Mouse (Mus musculus) liver, embryonic 14.5 days (tissue): ENCODE results near the gene Tmco1. TPM values are rescaled to one million over a fixed set of nuclear protein-coding genes. Genes with fewer than 3 reads are reported as not detected.
"Not testable (repeated sequence)": the region's sequence is repeated elsewhere in the genome, so short reads cannot be mapped to it uniquely, and the experiment has no call there.

ENCODE experiments used
- ATAC-seq: fragments of 200-750 bp; cut with Nextera tagmentation; 2 replicates; pipeline ENCODE4 v1.8.0; 2017; ENCODE audit warnings: moderate number of reproducible peaks, mild to moderate bottlenecking, moderate library complexity; ENCODE audit not compliant: insufficient read depth
- DNase-seq, 3 experiments: peaks; one replicate each; pipeline ENCODE4 v3.0.0-alpha.2; 2012 to 2013; ENCODE audit warnings: low read depth in 3 of 3, low spot score in 3 of 3
- H3K27ac ChIP-seq: fragments of 300-500 bp; sonication (generic); 2 replicates; pipeline ENCODE4 v1.5.1; 2014; ENCODE audit warnings: moderate library complexity, mild to moderate bottlenecking, control low read depth, inconsistent platforms
- H3K27me3 ChIP-seq: fragments of 300-500 bp; sonication (generic); 2 replicates; pipeline ENCODE4 v1.6.1; 2014; ENCODE audit warnings: mild to moderate bottlenecking, low read length, moderate library complexity; ENCODE audit not compliant: control insufficient read depth, insufficient read depth
- H3K36me3 ChIP-seq: fragments of 300-500 bp; sonication (generic); replicated peaks from 2 replicates; pipeline ENCODE4 v1.6.1; 2014; ENCODE audit warnings: low read depth; ENCODE audit not compliant: control insufficient read depth, insufficient read depth
- H3K4me1 ChIP-seq, 2 experiments: fragments of 200-500 bp in 1 of 2; fragments of 300-500 bp in 1 of 2; sonication (generic) in 1 of 2; replicated peaks; 2 replicates each; pipeline ENCODE4 v1.6.1; 2012 to 2014; ENCODE audit warnings: antibody characterized with exemption in 1 of 2, inconsistent platforms in 1 of 2, low read length in 1 of 2; ENCODE audit not compliant: control insufficient read depth in 2 of 2, insufficient read depth in 2 of 2
- H3K4me2 ChIP-seq: fragments of 300-500 bp; sonication (generic); 2 replicates; pipeline ENCODE4 v1.6.1; 2014; ENCODE audit warnings: low read depth, mild to moderate bottlenecking, control low read depth, moderate library complexity
- H3K4me3 ChIP-seq, 2 experiments: fragments of 200-500 bp in 1 of 2; fragments of 300-500 bp in 1 of 2; sonication (generic) in 1 of 2; 2 replicates each; pipeline ENCODE4 v1.5.1; 2012 to 2014; ENCODE audit warnings: low read depth in 2 of 2, low read length in 2 of 2, mild to moderate bottlenecking in 2 of 2, control low read depth in 1 of 2, inconsistent platforms in 1 of 2, moderate library complexity in 1 of 2; ENCODE audit not compliant: insufficient read depth in 1 of 2
- H3K9ac ChIP-seq: fragments of 300-500 bp; sonication (generic); replicated peaks from 2 replicates; pipeline ENCODE4 v1.6.1; 2014; ENCODE audit warnings: mild to moderate bottlenecking, control low read depth, moderate library complexity
- H3K9me3 ChIP-seq: fragments of 300-500 bp; sonication (generic); 2 replicates; pipeline ENCODE4 v1.6.1; 2016; ENCODE audit warnings: low read length, mixed read lengths; ENCODE audit not compliant: control insufficient read depth
- CTCF ChIP-seq: IDR thresholded peaks from 2 replicates; pipeline ENCODE4 v1.5.1; 2016; ENCODE audit warnings: antibody characterized with exemption, low read depth, control low read depth
- EP300 ChIP-seq: IDR thresholded peaks from 2 replicates; pipeline ENCODE4 v1.6.1; 2016; ENCODE audit warnings: antibody characterized with exemption, low read depth
- WGBS: fragments of 180-500 bp; shearing (Covaris S2); extraction: QIAGEN DNeasy Blood & Tissue Kit; methylation state at CpG from one replicate; pipeline ENCODE4 v1.1.7; 2014; ENCODE audit not compliant: insufficient replicate concordance; 5-methylcytosine and 5-hydroxymethylcytosine counted together
- polyA plus RNA-seq, 2 experiments: library from polyadenylated mRNA; depleted of rRNA in 1 of 2; stranded (reverse) in 1 of 2; unstranded in 1 of 2; fragments of >200 nt; fragmentation: Nextera tagmentation in 1 of 2; extraction: Ambion mirVana in 1 of 2; gene quantifications; 2 replicates each; pipeline versions ENCODE4 v1.2.1 to v1.2.3; 2012 to 2014

The Tmco1 gene
- polyA plus RNA-seq, 2 experiments = 43.4 to 64.1 TPM

DNA sequence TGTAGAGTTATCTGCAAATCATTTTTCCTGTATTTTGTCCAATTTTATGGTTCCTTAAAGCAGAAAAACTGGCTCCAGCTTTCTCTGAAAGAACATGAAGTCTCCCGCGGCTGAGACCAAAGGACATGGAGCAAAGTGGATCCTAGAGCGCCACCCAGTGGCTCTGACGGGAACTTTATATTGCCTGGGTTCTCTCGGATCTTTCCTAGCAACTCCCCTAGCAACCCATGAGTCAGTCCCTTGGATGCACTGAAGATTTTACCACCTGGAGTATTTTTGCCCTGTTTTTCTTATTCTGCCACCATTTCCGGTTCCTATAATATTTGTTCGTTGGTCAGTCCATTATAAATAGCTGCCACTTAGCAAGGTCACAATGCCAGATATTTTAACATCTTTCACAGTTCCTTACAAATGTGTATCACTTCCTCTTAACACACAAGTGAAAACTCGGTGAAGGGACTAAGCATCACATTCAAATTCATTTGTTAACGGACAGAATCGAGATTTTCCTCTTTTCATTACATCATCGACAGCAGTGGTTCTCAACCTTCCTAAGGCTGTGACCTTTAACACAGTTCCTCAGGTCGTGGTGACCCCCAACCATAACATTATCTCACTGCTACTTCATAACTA, 29.4 kb downstream of the Tmco1 start:
- Histone ChIP-seq H3K27me3 (no peaks in the 10 kb centered on the region), H3K9me3 (no peaks in the 10 kb centered on the region), H3K36me3 (peaks cover 2% of the 10 kb centered on the region; the same call in 1 of the 2 replicates), H3K4me1 (peaks cover 2 to 13% of the 10 kb centered on the region in 2 experiments; a peak in 3 of 4 replicates), H3K27ac (no peak overlapping the region), H3K4me2 (0 out of 2 replicates have a peak overlapping the region, but pooled peaks have one; percentile 11), H3K4me3 (no peak overlapping the region), H3K9ac (no peak overlapping the region)
- 15% methylated on average over 12 of the region's 12 CpGs for WGBS
- TF ChIP-seq EP300 (no peak), CTCF (peak; percentile 88)
- ATAC-seq (no peak), DNase-seq (peak; percentile 64 to 77 (median 71))

DNA sequence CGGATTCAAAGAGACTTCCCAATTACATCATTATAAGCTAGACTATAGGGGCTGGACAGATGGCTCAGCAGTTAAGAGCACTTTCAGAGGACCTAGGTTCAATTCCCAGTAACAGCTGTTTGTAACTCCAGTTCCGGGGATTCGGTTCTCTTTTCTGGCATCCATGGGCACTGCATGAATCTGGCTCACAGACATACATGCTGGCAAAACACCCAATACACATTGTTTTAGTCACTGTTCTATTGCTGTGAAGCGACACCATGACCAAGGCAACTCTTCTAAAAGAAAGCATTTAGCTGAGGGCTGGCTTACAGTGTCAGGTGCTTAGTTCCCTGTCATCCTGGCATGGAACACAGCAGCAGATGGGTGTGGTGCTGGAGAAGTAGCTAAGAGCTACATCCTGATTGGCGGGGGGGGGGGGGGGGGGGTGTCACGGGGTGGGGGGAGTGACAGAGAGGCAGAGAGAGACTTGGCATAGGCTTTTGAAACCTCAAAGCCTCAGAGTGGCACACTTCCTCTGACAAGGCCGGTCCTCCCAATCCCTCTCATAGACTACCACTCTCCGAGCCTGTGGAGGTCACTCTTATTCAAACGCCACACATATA, 31.1 kb downstream of the Tmco1 start:
- no peak for ATAC-seq
- DNase-seq = no peak
- 65% methylated on average over 8 of the region's 9 CpGs for WGBS
- Histone ChIP-seq H3K4me2 (peak overlapping the region; percentile 95; the same call in 1 of the 2 replicates), H3K36me3 (no peaks in the 10 kb centered on the region), H3K9me3 (no peaks in the 10 kb centered on the region), H3K27me3 (no peaks in the 10 kb centered on the region), H3K27ac (no peak overlapping the region), H3K4me3 (no peak overlapping the region), H3K4me1 (peaks cover 2 to 13% of the 10 kb centered on the region in 2 experiments; a peak in 3 of 4 replicates), H3K9ac (no peak overlapping the region)
- TF ChIP-seq EP300 (no peak), CTCF (no peak)

DNA sequence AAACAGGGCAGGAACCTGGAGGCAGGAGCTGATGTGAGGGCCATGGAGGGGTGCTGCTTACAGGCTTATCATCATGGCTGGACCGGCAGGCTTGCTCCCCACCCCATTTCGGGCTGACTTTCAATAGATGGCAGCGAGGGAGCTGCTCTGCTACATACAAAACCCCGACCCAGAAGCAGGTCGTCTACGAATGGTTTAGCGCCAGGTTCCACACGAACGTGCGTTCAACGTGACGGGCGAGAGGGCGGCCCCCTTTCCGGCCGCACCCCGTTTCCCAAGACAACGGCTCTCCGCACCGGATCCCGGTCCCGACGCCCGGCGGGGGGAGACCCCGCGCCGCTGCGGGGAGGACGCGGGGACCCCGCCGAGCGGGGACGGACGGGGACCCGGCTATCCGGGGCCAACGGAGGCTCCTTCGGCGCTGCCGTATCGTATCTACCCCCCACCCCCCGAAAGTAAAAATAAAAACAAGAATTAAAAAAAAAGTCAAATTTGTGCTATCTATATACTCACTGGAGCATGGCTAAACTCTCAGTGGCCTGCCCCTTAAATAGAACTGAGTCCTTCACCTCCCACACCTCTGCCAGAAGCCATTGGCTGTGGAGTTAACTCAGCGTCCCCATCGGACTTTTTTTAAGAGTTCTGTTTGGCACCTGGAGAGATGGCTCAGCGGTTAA, 32.1 kb downstream of the Tmco1 start:
- Histone ChIP-seq H3K27ac (peak overlapping the region; percentile 25; the same call in 1 of the 2 replicates), H3K4me2 (peak overlapping the region; percentile 95), H3K36me3 (no peaks in the 10 kb centered on the region), H3K9ac (peak overlapping the region; percentile 72), H3K9me3 (no peaks in the 10 kb centered on the region), H3K27me3 (no peaks in the 10 kb centered on the region), H3K4me3 (peak overlapping the region; percentile 64), H3K4me1 (peaks cover 2 to 13% of the 10 kb centered on the region in 2 experiments; a peak in 3 of 4 replicates)
- 2% methylated on average over 45 of the region's 47 CpGs for WGBS
- DNase-seq = no peak
- peak; percentile 81 for ATAC-seq
- TF ChIP-seq EP300 (no peak), CTCF (no peak)

DNA sequence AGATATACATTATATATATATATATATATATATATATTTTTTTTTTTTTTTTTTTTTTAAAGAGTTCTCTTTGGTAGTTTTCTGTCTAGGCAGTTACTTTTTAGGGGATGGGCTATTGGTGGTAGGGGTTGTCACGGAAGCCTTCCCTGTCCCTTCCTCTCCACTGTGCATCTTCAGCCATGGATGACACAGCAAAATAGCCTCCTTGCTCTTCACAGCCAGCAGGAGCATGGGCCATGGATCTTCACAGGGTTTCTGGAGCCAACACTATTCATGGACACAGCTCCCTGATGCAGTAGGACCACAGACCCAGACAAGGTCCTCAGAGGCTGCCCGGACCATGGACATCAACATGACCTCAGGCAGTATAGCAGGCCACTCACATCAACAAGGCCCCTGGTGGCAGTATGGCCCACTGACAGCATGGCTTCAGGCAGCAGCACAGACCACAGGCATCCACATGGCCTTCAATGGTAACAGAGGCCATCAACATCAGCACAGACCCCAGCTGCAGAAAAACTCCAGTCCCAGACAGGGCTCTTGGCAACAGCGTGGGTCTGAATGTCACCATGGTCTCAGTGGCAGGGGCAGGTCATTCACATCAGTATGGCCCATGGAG, 32.8 kb downstream of the Tmco1 start:
- no peak for DNase-seq
- peak; percentile 31 for ATAC-seq
- Histone ChIP-seq H3K27me3 (no peaks in the 10 kb centered on the region), H3K36me3 (no peaks in the 10 kb centered on the region), H3K27ac (no peak overlapping the region), H3K9ac (no peak overlapping the region), H3K4me1 (peaks cover 2 to 13% of the 10 kb centered on the region in 2 experiments; a peak in 3 of 4 replicates), H3K9me3 (no peaks in the 10 kb centered on the region), H3K4me3 (no peak overlapping the region), H3K4me2 (peak overlapping the region; percentile 95)
- peak; percentile 59 for TF ChIP-seq CTCF
- no peak for TF ChIP-seq EP300
- 66% methylated on average over 3 of the region's 3 CpGs for WGBS

DNA sequence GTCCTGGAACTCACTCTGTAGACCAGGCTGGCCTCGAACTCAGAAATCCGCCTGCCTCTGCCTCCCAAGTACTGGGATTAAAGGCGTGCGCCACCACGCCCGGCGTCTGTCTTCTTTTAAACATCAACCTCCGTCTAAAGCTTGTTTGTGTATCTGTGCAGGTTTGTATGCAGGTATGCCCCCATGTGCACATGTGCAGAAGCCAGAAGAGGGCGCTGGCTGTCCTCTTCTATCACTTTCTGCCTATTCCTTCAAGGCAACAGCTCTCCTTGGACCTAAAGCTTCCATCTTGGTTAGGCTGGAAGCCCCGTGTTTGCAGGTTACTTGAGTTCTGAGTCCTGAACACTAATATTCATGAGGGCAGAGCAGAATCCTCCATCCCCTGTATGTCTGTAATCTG, 34.7 kb downstream of the Tmco1 start:
- TF ChIP-seq CTCF (peak; percentile 28), EP300 (no peak)
- Histone ChIP-seq H3K9me3 (no peaks in the 10 kb centered on the region), H3K27ac (no peak overlapping the region), H3K27me3 (no peaks in the 10 kb centered on the region), H3K4me3 (no peak overlapping the region), H3K36me3 (no peaks in the 10 kb centered on the region), H3K9ac (no peak overlapping the region), H3K4me1 (peaks cover 2 to 13% of the 10 kb centered on the region in 2 experiments; a peak in 3 of 4 replicates), H3K4me2 (no peak overlapping the region)
- no peak for ATAC-seq
- 82% methylated on average over 10 of the region's 10 CpGs for WGBS
- DNase-seq = no peak

DNA sequence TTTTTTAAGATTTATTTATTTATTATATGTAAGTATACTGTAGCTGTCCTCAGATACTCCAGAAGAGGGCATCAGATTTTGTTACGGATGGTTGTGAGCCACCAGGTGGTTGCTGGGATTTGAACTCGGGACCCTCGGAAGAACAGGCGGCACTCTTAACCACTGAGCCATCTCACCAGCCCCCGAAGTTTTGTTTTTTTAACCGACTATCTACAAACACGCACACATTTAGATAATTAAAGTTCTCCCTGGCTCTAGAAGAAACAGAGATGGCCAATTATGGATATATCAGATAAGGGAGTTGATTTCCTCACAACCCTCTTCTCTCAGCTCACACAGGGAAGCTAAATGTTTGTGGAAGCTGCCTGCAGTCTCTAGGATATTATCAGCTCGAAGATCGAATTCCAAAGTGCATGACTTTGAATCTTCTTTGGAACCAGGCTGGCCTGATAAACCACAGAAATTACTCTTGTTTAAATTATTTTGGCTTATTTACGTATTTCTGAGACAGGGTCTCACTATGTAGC, 37.9 kb downstream of the Tmco1 start:
- not testable (repeated sequence) for H3K9ac ChIP-seq, H3K4me3 ChIP-seq, H3K27ac ChIP-seq, H3K4me2 ChIP-seq, H3K27me3 ChIP-seq, DNase-seq, H3K36me3 ChIP-seq, ATAC-seq, H3K9me3 ChIP-seq
- 74% methylated on average over 10 of the region's 10 CpGs for WGBS
- H3K4me1 ChIP-seq = peaks cover 10 to 12% of the 10 kb centered on the region in 2 experiments

DNA sequence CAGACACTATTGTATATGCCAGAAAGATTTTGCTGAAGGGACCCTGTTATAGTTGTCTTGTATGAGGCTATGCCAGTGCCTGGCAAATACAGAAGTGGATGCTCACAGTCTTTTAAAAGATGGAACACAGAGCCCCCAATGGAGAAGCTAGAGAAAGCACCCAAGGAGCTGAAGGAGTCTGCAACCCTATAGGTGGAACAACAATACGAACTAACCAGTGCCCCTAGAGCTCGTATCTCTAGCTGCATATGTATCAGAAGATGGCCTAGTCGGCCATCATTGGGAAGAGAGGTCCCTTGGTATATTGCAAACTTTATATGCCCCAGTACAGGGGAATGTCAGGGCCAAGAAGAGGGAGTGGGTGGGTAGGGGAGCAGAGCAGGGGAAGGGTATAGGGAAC, 41.0 kb downstream of the Tmco1 start:
- H3K36me3 ChIP-seq = peaks cover 16% of the 10 kb centered on the region
- H3K4me2 ChIP-seq = peak overlapping the region; percentile 99
- ATAC-seq, H3K27me3 ChIP-seq, H3K9me3 ChIP-seq, DNase-seq: not testable (repeated sequence)
- H3K4me1 ChIP-seq = peaks cover 12% of the 10 kb centered on the region in 2 experiments
- peak overlapping the region; percentile 93 for H3K27ac ChIP-seq
- peak overlapping the region in 1 of 2 experiments; percentile 76; a peak in 2 of 4 replicates for H3K4me3 ChIP-seq
- peak overlapping the region; percentile 88 for H3K9ac ChIP-seq
- 17% methylated on average over 3 of the region's 3 CpGs for WGBS
